Mouse (Mus musculus): ENCODE data around the gene Haus2.
A peak's percentile ranks its signal among the peaks of the same experiment; 100 is the strongest.

The Haus2 gene

GRCm38 (mm10) chr2:120616279-120617163 lies 7.3 kb downstream of the Haus2 start:
- no peak for DNase-seq (ENCODE audit: low read depth, low spot score)

GRCm38 (mm10) chr2:120619538-120619937 lies 10.4 kb downstream of the Haus2 start:
- DNase-seq (ENCODE audit: low read depth, low spot score) = no peak

DNA sequence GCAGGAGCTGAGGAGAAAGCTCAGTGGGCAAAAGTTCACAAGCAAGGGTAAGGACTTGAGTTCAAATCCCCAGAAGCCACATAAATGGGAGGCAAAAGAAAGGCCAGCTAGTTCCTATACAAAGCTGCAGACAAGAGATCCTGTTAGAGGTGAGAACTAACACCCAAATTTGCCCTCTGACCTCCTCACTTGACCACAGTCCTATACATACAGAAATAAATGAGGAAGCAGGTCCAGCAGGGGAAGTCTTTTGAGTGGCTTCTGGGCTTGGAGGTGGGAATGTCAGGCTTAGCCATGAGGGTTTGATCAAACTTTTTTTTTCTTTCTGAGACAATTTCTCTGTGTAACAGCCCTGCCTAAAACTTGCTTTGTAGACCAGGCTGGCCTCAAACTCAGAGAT lies 13.7 kb downstream of the Haus2 start:
- no peak for DNase-seq (ENCODE audit: low read depth, low spot score)

- no peak for DNase-seq (ENCODE audit: low read depth, low spot score)
Measured at GRCm38 (mm10) chr2:120628076-120628865, 19.1 kb downstream of the Haus2 start.

DNA sequence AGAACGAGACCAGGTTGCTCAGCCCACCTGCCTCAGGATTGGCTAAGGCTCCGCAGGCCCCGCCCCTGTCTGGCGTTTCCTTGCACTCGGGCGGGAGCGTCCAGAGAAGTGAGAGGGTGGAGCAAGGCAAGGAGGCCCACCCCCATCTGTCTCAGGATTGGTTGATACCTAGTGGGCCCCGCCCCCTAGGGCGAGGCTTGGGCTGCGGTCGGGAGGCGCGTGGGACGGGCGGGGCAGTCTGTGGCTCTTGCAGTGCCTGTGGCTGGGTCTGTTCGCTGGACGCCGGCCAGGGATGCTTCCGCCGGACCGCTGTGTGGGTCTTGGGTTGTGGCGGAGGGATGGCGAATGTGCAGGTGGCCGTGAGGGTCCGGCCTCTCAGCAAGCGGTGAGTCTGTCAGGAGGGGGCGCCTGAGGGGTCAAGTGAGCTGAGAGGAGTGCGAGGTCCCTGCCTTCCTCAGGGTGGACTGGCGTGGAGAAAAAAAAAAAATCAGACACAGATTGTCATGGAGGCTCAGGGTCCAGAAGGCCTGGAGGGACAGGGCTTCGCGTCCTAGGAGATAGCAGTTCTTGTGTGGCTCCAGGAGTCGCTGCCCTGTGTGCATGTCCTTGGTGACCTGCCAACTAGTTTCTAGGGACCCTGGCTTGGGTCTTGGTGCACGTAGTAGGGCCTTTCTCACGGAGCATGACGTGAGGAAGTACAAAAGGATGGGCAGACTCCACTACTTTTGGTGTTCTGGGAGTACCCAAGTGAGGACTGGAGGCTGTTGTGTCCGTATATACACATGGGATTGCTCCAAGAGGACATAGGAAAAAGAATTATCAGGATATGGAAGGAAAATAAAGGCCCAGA lies 19.9 kb downstream of the Haus2 start, which contains the start of gene Stard9:
Stard9 (plus strand) TSS at position 236 of the 850 bp plus-strand sequence.
- peak; percentile 98 for DNase-seq (ENCODE audit: low read depth, low spot score)

- no peak for DNase-seq (ENCODE audit: low read depth, low spot score)
Measured at GRCm38 (mm10) chr2:120630246-120630645, 21.1 kb downstream of the Haus2 start.

DNA sequence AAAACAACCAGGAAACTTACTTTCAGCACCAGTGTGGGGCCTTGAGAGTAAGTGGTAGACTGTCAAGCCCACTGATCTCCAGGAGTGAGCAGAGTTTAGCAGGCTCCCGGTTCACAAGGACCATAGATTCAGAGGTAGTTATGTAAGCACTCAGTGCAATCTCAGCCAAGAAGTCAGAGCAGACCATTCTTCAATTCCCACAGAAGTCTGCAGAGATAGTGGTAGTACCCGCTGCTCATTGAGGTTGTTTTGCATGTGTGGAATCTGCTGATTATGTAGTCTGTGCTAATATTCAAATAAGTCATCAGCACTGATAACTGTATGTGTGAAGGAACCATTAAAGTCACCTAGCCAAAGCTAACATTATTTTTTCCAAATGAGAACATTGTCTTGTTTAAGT lies 21.5 kb downstream of the Haus2 start:
- DNase-seq (ENCODE audit: low read depth, low spot score) = no peak

DNA sequence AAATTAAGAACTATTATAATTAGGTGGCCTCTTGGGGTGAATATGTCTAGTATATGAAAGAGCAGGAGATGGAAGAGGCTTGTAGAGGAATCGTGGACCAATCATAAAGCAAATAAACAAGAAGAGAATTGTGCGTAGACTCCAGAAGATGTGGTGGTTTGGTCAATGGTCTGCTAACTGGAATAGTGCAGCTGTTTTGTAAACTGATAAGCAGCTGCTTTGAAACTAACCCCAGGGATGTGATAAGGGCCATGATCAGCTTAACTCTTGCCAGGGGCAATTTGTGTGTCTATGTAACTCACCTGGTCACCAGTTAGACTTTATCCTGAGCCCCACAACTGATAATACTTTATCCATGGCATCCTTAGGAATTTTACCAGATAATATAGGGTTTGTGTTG lies 22.3 kb downstream of the Haus2 start:
- DNase-seq (ENCODE audit: low read depth, low spot score) = no peak

- DNase-seq (ENCODE audit: low read depth, low spot score) = no peak
Measured at GRCm38 (mm10) chr2:120631957-120632356, 22.8 kb downstream of the Haus2 start.

DNA sequence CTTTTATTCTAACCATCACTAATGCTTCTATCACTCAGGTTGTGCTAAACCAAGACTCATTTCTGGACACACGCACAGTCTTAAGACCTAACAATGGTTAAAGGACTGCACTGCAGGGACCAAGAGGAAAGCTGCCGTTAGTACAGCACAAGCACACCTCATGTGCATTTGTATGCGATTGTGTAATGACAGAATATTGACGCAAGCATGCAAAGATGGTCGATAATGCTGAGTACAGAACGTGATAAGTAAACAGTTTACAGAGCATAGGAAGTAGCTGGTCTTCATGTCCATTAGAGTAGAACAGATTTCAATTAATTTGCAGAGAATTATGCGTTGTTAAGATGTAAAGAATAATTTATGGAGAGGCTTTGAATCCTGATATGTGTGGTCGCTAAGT lies 31.7 kb downstream of the Haus2 start:
- DNase-seq (ENCODE audit: low read depth, low spot score) = no peak

GRCm38 (mm10) chr2:120643836-120644235 lies 34.7 kb downstream of the Haus2 start:
- no peak for DNase-seq (ENCODE audit: low read depth, low spot score)

- no peak for DNase-seq (ENCODE audit: low read depth, low spot score)
Measured at GRCm38 (mm10) chr2:120646777-120647176, 37.6 kb downstream of the Haus2 start.

- no peak for DNase-seq (ENCODE audit: low read depth, low spot score)
Measured at GRCm38 (mm10) chr2:120652256-120652924, 43.2 kb downstream of the Haus2 start.

GRCm38 (mm10) chr2:120652925-120653284 lies 43.7 kb downstream of the Haus2 start:
- no peak for DNase-seq (ENCODE audit: low read depth, low spot score)

DNA sequence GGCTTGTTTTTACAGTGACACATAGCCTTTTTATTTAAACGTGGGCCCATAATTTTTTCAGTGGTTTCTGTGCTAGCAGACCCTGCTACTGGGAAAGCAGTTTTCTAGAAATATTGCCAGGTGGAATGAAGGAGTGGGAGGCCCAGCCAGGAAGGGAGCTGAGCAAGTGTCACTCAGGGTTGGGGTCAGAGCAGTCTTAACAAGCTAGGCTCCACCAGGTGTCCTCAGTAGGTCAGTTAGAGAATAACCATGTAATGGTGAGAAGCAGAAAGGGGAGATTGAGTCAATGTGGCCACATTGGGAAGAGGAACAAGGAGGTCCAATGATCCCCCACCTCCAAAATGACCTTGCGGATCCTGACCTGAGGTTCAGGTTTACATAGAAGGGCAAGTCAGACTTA lies 45.5 kb downstream of the Haus2 start:
- no peak for DNase-seq (ENCODE audit: low read depth, low spot score)

GRCm38 (mm10) chr2:120655905-120656304 lies 46.7 kb downstream of the Haus2 start:
- DNase-seq (ENCODE audit: low read depth, low spot score) = no peak

DNA sequence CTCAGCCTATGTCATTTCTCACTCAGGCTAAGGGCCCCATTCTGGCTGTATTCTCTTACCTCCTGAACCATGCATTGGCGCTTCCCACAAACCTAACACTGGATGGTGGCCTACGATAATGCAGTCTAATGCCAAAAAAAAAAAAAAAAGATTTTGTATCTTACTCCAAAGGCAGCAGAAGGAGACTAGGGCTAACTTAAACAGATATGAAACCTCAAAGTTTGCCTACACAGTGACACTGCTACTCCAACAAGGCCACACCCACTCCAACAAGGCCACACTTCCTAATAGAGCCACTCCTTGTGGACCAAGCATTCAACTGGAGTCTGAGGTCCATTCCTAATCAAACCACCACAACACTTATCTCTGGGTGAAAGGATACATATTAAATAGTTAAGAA lies 47.5 kb downstream of the Haus2 start:
- no peak for DNase-seq (ENCODE audit: low read depth, low spot score)

GRCm38 (mm10) chr2:120658486-120658885 lies 49.3 kb downstream of the Haus2 start:
- no peak for DNase-seq (ENCODE audit: low read depth, low spot score)

GRCm38 (mm10) chr2:120659318-120659717 lies 50.1 kb downstream of the Haus2 start:
- no peak for DNase-seq (ENCODE audit: low read depth, low spot score)

DNA sequence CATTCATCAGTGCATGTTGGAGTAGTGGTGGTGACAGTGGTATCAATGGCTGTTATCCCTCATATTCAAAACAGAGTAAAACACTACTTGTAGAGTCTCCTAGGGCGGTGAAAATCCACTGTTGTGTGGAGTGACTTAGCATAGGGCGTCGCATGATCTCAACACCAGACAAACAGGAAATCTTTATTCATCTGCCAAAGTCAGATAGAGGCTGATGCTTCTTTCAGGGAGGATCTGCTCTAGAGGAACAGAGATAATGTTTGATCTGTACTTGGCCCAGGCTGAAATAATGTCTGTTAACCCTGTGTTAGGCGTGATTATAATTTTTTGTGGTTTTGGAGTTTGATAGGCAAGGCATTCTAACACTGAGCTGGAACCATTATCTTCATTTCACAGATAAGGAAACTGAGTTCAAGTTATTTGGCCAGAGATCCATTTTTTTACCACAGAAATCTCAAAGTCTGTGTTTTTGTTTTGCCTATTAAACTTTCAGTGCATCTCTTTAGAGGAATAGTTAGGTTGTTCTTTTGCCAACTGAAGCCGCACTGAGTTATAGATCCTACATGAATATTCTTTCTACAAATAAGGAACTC lies 51.4 kb downstream of the Haus2 start:
- peak; percentile 7 for DNase-seq (ENCODE audit: low read depth, low spot score)

- DNase-seq (ENCODE audit: low read depth, low spot score) = no peak
Measured at GRCm38 (mm10) chr2:120662766-120663165, 53.6 kb downstream of the Haus2 start.
